Mouse (Mus musculus) spleen, embryonic (tissue): ENCODE results near the gene Samm50.

Experiments used
- CTCF ChIA-PET: fragments of 350-600 bp; sonication (Branson Sonifier 250); formaldehyde crosslinking; loops from one replicate; lab custom pipeline; 2022; lab: Charles Lee

The Samm50 gene

GRCm38 (mm10) chr15:84210941-84211340 lies 18.9 kb downstream of the Samm50 start:
- CTCF ChIA-PET, result interaction anchor here (0.6 to 1.4 kb wide), 2 partner anchors 50 to 1717 kb away, joined by 3 to 4 read pairs; no protein-coding TSS in a partner anchor

GRCm38 (mm10) chr15:84211564-84211963 lies 19.5 kb downstream of the Samm50 start:
- CTCF ChIA-PET, result interaction anchor here (0.6 to 1.1 kb wide), 5 partner anchors 15 to 1717 kb away, joined by 3 to 6 read pairs (median 4); no protein-coding TSS in a partner anchor

- CTCF ChIA-PET, result interaction anchor here (0.6 to 1.1 kb wide), 5 partner anchors 14 to 414 kb away, joined by 3 to 6 read pairs (median 4); no protein-coding TSS in a partner anchor
Observed at GRCm38 (mm10) chr15:84212031-84212755, 20.2 kb downstream of the Samm50 start.

- CTCF ChIA-PET, result interaction anchor here (0.6 to 0.8 kb wide), 2 partner anchors 22 to 413 kb away, joined by 4 to 6 read pairs; no protein-coding TSS in a partner anchor
Observed at GRCm38 (mm10) chr15:84212756-84213105, 20.7 kb downstream of the Samm50 start.

- CTCF ChIA-PET, result interaction anchor here (0.6 to 0.8 kb wide), 2 partner anchors 22 to 413 kb away, joined by 4 to 6 read pairs; no protein-coding TSS in a partner anchor
Observed at GRCm38 (mm10) chr15:84213162-84213739, 21.2 kb downstream of the Samm50 start.

- CTCF ChIA-PET, result no interaction called here
Observed at GRCm38 (mm10) chr15:84214476-84214875, 22.4 kb downstream of the Samm50 start.

- CTCF ChIA-PET, result no interaction called here
Observed at GRCm38 (mm10) chr15:84215273-84215672, 23.2 kb downstream of the Samm50 start.

GRCm38 (mm10) chr15:84216026-84216425 lies 24.0 kb downstream of the Samm50 start:
- CTCF ChIA-PET, result interaction anchor here (0.6 kb wide), 2 partner anchors 234 to 371 kb away, joined by 6 to 17 read pairs; no protein-coding TSS in a partner anchor

- CTCF ChIA-PET, result interaction anchor here (0.6 kb wide), 1 partner anchor 370 kb away, joined by 17 read pairs; no protein-coding TSS in a partner anchor
Observed at GRCm38 (mm10) chr15:84216461-84217084, 24.5 kb downstream of the Samm50 start.

GRCm38 (mm10) chr15:84217969-84218782 lies 26.1 kb downstream of the Samm50 start:
- CTCF ChIA-PET, result no interaction called here

GRCm38 (mm10) chr15:84218783-84219271 lies 26.8 kb downstream of the Samm50 start:
- CTCF ChIA-PET, result no interaction called here

- CTCF ChIA-PET, result no interaction called here
Observed at GRCm38 (mm10) chr15:84221539-84221938, 29.5 kb downstream of the Samm50 start.

- CTCF ChIA-PET, result no interaction called here
Observed at GRCm38 (mm10) chr15:84223423-84223822, 31.4 kb downstream of the Samm50 start.

- CTCF ChIA-PET, result no interaction called here
Observed at GRCm38 (mm10) chr15:84224779-84225178, 32.7 kb downstream of the Samm50 start.

GRCm38 (mm10) chr15:84226918-84227317 lies 34.9 kb downstream of the Samm50 start:
- CTCF ChIA-PET, result interaction anchor here (1.5 kb wide), 1 partner anchor 15 kb away, joined by 3 read pairs; no protein-coding TSS in a partner anchor

GRCm38 (mm10) chr15:84230661-84231060 lies 38.6 kb downstream of the Samm50 start:
- CTCF ChIA-PET, result interaction anchor here (0.6 kb wide), 1 partner anchor 111 kb away, joined by 4 read pairs; no protein-coding TSS in a partner anchor

- CTCF ChIA-PET, result no interaction called here
Observed at GRCm38 (mm10) chr15:84231113-84231712, 39.2 kb downstream of the Samm50 start.

GRCm38 (mm10) chr15:84231721-84232561 lies 39.9 kb downstream of the Samm50 start, which contains the start of gene Parvb:
Gene Parvb (plus strand): TSS chr15:84232043.
- CTCF ChIA-PET, result no interaction called here

- CTCF ChIA-PET, result no interaction called here
Observed at GRCm38 (mm10) chr15:84232609-84233008, 40.6 kb downstream of the Samm50 start.
